Mouse (Mus musculus): ENCODE measurements around the gene Gm7029.
"Not testable (repeated sequence)": the region's sequence is repeated elsewhere in the genome, so short reads cannot be mapped to it uniquely, and the experiment has no call there.

Gm7029 gene

GRCm38 (mm10) chr17:33891892-33892291, 18.3 kb downstream of the Gm7029 start:
- DNase-seq (ENCODE audit: inconsistent ontology term), result not testable (repeated sequence)

- no peak for DNase-seq (ENCODE audit: inconsistent ontology term)
Observed at GRCm38 (mm10) chr17:33892429-33892828, 18.8 kb downstream of the Gm7029 start.

GRCm38 (mm10) chr17:33893011-33893410, 19.4 kb downstream of the Gm7029 start:
- not testable (repeated sequence) for DNase-seq (ENCODE audit: inconsistent ontology term)

- peak; percentile 36 for DNase-seq (ENCODE audit: inconsistent ontology term)
Observed at GRCm38 (mm10) chr17:33897114-33897794, 23.6 kb downstream of the Gm7029 start.

GRCm38 (mm10) chr17:33898193-33898592, 24.6 kb downstream of the Gm7029 start:
- DNase-seq (ENCODE audit: inconsistent ontology term), result not testable (repeated sequence)

- no peak for DNase-seq (ENCODE audit: inconsistent ontology term)
Observed at GRCm38 (mm10) chr17:33899642-33900041, 26.0 kb downstream of the Gm7029 start.

- no peak for DNase-seq (ENCODE audit: inconsistent ontology term)
Observed at GRCm38 (mm10) chr17:33900281-33900988, 26.8 kb downstream of the Gm7029 start.

- DNase-seq (ENCODE audit: inconsistent ontology term), result no peak
Observed at GRCm38 (mm10) chr17:33900989-33901314, 27.3 kb downstream of the Gm7029 start.

GRCm38 (mm10) chr17:33901653-33902052, 28.0 kb downstream of the Gm7029 start:
- DNase-seq (ENCODE audit: inconsistent ontology term), result no peak

- DNase-seq (ENCODE audit: inconsistent ontology term), result no peak
Observed at GRCm38 (mm10) chr17:33902079-33902478, 28.4 kb downstream of the Gm7029 start.

- no peak for DNase-seq (ENCODE audit: inconsistent ontology term)
Observed at GRCm38 (mm10) chr17:33902491-33902890, 28.9 kb downstream of the Gm7029 start.

GRCm38 (mm10) chr17:33903911-33904651, 30.4 kb downstream of the Gm7029 start:
- not testable (repeated sequence) for DNase-seq (ENCODE audit: inconsistent ontology term)

GRCm38 (mm10) chr17:33904835-33905234, 31.2 kb downstream of the Gm7029 start, which contains the start of gene Platr17:
Gene Platr17, plus strand, starts transcription at chr17:33905135.
- DNase-seq (ENCODE audit: inconsistent ontology term), result not testable (repeated sequence)

GRCm38 (mm10) chr17:33908331-33909076, 34.9 kb downstream of the Gm7029 start:
- no peak for DNase-seq (ENCODE audit: inconsistent ontology term)

GRCm38 (mm10) chr17:33909077-33909868, 35.6 kb downstream of the Gm7029 start, which contains the start of gene Daxx:
Gene Daxx, plus strand, starts transcription at chr17:33909414.
- DNase-seq (ENCODE audit: inconsistent ontology term), result peak; percentile 99

GRCm38 (mm10) chr17:33909869-33910250, 36.2 kb downstream of the Gm7029 start:
- DNase-seq (ENCODE audit: inconsistent ontology term), result peak; percentile 69

- DNase-seq (ENCODE audit: inconsistent ontology term), result no peak
Observed at GRCm38 (mm10) chr17:33910346-33911051, 36.9 kb downstream of the Gm7029 start.

- no peak for DNase-seq (ENCODE audit: inconsistent ontology term)
Observed at GRCm38 (mm10) chr17:33911052-33911812, 37.6 kb downstream of the Gm7029 start.

GRCm38 (mm10) chr17:33911813-33912414, 38.3 kb downstream of the Gm7029 start:
- no peak for DNase-seq (ENCODE audit: inconsistent ontology term)
